Mouse (Mus musculus) left cerebral cortex, adult 8-10 months (tissue): ENCODE measurements at regions not wholly inside any gene's neighbourhood (a gene's known extent, or its start where the extent isn't known, plus 50 kb on each side); places are given as distances from the start of the nearest gene placed in this dataset.
A peak's percentile ranks its signal among the peaks of the same experiment; 100 is the strongest.
"Not testable (repeated sequence)": the region's sequence is repeated elsewhere in the genome, so short reads cannot be mapped to it uniquely, and the experiment has no call there.

Source experiments
- DNase-seq, 2 experiments: peaks; one replicate each; pipeline ENCODE4 v3.0.0; 2022; ENCODE audit warnings: low spot score in 2 of 2

DNA sequence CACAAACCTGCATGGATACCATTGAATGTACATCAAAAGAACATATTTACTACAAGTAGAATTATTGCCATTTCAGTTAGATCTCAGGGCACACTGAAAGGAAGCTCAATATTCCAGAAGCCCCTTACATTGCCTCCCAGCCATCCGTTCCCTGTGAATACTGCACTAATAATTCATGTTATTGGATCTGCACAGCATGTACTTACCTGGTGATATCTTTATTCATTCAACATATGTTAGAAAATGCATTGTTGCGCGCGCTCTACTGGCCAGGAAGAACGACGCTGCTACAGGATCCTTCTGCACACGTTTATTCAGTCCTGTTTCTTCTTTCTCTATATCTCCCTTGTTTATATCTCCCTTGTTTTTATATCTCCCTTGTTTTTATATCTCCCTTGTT is 586.3 kb upstream of the Marcks start:
- not testable (repeated sequence) for DNase-seq

DNA sequence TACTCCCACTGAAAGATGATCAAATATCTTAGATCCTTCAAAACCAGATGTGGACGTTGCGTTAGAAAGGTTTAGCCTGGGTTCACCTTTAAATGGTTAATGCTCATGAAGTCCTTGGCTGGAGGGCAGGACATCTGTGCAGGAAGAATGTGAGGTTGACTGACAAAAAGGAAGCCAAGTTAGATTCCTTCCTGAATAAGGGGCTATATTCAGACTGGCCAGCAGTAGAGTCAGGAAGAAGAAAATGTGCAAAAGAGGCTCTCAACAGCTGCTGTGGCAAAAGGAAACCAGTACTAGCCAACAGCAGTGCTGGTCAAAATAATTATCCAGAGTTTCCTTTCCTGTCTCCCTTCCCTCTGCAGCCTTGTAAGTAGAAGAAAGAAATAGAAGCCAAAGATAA is 582.0 kb upstream of the Marcks start:
- DNase-seq: no peak

DNA sequence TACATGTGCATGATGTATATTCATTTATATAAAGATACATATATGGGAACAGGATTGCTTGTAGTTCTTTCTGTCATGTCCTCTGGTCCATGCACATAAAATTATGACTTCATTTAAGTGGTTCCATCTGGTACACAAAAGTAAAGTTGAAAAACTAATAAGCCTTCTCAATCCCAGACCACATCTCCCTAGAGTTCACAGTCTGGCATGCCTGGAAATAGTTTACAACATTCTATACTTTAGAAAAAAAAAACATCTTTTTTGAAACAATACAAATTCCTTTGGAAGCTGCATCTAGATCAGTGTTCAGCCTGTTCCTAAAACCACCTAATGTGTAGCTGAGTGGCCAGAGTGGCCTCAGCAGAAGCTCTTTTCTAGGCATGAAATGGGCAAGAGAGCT is 578.2 kb upstream of the Marcks start:
- DNase-seq: no peak

DNA sequence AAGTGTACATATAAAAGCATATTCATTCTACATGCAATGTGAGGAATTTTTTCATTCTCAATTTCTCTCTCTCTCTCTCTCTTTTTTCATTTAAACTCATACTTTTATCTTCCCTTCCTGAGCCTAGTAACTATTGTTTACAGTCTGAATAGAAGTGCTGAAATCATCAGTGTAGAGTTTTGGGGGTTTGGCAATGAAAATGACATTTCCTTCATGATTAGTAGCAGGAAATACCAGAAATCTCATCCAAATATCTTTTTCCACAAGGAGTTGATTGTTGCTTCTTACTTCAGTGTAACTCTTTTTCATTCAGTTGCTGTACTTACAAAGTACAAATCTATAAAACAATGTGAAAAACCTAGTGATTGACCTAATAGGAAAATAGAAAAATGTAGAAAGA is 572.7 kb upstream of the Marcks start:
- DNase-seq: no peak

DNA sequence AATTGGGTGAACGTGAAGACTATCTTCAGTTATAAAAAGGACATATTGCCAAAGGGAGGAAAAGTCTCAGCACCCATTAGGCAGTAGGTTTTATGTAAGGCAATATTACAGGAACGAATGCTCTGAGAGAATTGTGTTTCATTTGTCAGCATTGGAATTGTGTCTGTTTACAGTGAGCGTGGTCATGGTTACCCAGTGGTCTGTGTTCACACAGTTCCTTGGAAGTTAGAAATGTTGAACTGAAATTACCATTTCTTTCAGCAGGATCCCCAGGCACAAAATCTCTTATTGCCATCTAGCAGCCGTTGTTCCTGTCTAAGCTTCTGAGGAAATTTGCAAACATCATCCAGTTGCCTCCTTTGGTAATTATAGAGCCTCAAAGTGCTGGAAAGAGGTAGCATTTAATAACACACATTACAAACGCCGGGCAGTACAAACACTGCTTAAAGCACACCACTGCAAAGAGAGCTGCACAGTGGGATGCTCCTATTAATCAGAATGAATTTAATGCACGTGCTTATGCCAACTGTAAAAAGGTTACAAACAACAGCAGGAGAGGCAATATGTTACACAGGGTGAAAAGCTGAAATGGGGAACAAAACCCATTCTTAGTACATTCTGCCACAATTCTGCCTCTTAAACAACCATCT is 555.4 kb upstream of the Marcks start:
- DNase-seq: no peak

DNA sequence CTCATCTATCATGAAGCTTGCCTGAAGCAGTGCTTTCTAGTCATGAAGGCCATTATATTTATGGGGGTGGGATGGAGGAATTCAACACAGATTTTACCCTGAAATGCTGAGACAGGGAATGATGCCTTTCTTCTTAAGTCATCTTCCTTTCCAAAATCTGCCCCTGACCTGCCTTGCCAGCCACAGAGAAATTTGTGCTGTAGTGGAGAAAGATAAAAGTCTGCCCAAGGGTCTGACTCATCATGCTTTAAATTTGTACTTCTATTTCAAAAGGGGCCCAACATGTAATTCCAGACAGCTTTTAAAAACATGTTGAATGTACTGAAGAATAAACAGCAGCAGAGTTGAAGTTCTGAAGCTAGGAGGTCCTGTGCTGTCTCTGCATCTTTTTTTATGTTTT is 554.1 kb upstream of the Marcks start:
- DNase-seq: no peak

DNA sequence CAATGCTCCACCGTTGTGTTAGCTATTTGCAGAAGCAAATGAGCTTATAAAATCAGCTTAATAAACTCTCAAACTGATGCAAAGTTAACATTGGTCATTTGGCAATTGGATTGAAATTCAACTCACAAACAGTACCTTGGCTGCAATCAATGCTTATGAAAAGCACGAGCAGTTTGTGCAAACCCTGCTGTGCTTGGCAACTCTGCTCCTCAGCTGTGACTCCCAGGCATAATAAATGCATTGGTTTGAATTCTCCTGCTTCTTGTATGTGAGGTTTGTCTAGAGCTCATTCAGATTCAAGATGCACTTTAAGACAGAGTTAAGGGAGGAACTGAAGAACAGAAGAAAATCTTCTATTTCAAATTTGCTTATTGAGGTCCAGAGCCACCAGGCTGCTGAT is 553.2 kb upstream of the Marcks start:
- peak in 1 of 2 experiments; percentile 4 for DNase-seq

DNA sequence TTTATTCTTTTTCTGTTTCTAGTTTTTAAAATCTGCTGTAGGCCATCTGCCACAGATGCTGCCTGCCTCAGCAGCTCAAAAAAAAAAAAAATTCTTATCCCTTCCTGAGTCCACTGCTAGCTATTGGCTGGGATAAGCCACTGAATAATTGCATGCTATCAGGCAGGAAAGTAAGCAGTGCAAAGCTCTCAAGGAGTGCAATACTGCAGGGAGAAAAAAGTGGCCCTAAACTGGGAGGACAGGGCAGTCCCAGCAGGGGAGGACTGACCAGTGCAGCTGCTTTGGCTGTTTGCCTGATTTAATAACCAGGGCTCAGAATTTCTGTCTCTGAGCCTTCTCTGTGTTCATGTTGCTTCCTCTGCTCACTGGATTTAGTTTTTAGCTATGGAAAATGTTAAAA is 544.4 kb upstream of the Marcks start:
- no peak for DNase-seq

DNA sequence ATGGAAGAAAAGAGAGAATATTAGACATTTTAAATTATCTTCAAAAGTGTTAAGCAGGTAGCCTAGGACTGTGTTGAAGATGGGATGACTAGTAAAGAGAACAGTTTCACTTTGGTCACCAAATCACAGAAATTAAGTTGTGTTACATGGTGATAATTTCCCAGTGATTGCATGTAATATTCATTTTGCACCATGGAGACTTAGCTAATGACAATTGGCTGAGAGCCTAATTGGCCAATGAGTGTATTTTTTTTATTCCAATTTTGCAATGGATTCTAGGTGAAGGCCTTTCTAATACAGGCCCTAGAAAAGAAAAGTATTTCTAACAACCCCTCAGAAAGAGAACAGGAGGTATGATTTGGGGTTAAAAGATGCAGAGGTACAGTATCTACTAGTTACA is 541.9 kb upstream of the Marcks start:
- no peak for DNase-seq

DNA sequence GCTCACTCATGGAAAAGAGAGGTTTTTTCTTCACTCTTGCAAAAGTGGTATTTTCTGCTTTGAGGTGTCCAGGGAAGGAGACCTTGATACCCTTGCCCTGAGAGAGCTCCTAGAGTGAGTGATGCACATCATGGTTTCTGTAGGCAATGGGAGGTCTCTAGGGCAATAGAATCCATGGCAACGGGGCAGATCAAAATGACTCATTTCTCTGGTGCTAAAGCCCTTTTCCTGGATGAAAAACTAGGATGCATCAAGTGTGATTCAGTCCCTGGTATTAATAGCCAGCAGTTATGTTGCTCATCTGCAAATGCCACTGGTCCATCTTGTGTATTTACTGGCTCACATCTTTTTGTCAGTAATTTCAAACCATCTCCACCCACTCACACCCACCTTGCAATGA is 539.1 kb upstream of the Marcks start:
- DNase-seq: no peak

DNA sequence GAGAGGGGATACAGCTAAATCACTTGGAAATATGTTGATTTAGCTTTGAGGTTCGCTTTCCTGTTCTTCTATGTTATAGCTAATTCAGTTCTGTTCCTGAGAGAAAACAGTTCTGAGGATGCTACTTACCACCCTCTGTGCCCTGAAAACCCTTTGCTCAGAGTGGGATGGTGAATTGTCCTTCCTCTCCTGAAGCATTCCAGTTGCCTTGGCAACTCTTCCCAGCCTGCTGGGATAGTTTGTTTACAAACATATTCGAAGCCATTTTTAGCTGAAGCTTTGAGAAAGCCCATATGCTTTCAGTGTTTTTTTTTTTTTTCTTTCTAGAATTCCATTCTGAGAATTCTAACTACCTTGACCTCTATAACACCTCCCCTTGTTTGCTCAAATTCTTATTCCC is 530.1 kb upstream of the Marcks start:
- no peak for DNase-seq

DNA sequence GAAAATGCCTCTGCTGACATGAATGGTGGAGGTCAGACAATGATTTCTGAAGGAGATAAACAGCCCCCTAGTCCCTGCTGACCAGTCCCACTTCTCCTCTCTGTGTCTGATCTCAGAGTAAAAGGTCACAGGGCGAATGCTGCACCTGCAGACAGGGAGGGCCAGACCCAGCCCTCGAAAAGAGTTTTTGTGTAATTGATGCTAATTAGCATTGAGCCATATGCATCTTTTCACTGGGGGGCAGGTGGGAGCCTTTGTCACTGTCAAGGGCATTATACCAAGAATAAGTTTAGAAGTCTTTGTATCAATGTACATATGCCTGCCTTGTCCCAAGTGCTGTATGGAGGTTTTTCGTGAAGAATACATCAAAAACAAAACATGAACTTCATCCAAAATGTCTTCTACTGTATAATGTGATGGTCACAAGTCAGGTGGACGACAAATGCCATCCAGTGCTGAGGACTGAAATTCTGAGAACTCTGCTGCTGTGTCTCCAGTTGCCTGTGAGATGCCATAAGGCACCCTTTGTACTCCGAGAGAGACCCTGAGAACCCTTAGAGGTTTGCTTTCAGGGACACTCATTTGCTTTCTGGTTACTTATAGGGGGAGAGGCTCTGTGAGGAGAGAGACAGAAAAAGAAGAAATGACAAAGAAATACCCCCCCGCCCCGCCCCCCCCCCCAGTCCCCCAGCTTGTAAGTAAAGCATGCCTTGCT is 528.5 kb upstream of the Marcks start:
- DNase-seq: no peak

DNA sequence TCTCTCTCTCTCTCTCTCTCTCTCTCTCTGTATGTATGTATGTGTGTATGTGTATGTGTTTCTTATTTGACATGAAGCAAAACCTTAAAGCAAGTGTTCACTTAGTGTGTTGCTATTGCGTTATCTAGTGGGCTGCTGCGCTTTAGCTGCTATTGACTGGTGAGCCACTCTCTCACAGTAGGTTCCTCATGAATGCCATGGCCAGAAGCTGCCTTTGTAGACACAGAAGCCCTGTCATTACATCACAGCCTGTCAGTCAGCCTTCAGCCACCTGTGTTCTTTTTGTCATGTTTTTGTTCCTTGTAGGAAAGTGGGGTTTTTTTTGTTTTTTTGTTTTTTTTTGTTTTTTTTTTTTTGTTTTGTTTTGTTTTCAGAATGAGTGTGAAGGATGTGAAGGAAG is 527.8 kb upstream of the Marcks start:
- no peak for DNase-seq

DNA sequence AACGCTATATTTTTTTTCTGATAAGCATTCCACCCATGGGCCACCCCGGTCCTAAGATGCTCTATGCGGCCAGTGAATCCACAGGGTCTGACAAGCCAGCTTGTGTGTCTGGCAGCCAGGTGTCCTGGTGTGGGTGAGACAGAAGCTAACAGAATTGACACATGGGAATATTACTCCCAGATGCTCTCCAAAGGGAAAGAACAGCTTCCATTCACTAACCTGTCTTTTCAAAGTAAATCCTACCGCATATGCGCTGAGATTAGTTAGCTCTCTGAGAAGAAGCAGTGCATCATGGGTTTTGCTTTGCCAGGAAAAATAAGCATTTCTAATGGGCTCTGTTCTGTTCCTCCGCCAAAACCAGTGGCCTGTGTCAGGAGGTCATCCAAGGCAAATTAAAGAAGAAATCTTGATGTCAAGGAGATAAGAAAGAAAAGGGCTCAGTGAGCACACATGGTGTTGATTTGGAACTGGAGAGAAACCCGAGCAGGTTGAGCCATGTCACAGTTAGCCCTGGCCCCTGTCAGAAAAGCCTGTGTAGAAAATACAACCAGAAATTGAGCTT is 498.4 kb upstream of the Marcks start:
- no peak for DNase-seq

DNA sequence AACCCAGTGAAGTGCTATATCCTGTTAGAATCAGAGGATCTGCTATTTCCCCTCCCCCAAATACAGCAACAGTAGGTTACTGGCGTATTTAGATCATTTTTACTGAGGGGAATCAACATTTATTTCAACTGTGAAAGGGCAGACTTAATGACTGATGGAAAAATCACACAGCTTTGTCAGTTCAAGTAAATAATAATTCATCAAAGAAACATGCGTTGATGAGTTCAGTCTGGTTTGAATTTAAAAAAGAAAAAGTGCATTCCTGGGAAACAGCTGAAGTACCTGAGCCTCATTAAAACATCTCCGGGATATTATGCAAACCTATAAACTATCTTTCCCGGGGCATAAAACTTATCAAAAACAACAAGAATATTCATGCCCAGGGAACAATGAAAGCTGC is 497.7 kb upstream of the Marcks start:
- no peak for DNase-seq

DNA sequence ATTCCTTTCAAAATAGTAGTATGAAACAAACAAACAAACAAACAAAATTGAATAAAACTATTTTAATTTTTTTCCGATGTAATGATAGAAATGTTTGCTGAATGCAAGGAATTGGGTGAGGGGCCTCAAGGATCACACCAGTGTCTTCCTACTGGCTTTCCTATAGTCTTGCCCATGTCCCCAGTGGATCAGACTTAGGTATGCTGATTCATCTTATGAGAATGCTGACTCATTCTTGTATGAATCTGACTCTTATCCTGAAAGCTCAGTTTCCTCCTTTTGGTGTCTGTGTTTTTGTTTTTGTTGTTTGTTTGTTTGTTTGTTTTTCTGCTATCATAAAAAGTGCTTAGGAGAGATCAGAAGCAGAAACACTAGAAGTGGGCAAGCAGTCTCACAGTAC is 491.7 kb upstream of the Marcks start:
- no peak for DNase-seq

DNA sequence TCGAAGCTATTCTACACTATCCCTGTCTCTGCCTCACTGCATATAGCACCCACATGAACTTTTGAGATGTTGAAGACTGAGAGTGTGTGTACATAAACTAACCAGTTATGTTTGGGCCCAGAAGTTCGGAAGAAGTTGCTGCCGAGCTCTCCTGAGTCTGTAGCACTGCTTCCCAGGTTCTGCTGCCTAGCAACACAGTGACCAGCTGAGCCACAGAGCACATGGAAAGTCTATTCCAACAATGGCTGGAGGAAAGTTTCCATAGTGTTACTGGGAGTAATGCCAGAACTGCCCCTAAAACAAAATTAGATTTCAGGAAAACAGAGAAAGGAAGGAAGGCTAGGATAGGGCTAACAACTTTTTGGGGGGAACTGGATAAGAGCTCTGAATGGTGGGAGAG is 489.2 kb upstream of the Marcks start:
- DNase-seq: no peak

DNA sequence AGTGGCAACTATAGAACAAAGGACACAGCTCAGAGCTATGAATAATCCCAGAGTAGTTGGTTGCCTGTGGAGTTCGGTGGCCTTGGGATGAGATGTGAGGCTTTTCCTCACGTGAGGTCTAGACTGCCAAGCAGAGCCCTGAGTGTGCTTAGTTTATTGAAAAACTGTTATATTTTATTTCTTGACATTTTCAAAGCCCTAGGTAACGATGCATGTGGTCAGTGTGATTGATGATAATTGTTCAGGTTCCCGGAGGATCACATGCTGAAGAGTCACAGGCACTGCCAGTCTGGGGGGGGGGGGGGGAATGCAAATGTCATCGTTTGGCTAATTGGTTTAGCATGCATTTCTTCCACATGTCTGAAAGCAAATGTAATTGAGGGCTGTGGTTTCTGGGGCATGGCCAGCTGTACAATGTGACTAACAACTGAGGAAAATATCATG is 488.1 kb upstream of the Marcks start:
- DNase-seq: no peak

DNA sequence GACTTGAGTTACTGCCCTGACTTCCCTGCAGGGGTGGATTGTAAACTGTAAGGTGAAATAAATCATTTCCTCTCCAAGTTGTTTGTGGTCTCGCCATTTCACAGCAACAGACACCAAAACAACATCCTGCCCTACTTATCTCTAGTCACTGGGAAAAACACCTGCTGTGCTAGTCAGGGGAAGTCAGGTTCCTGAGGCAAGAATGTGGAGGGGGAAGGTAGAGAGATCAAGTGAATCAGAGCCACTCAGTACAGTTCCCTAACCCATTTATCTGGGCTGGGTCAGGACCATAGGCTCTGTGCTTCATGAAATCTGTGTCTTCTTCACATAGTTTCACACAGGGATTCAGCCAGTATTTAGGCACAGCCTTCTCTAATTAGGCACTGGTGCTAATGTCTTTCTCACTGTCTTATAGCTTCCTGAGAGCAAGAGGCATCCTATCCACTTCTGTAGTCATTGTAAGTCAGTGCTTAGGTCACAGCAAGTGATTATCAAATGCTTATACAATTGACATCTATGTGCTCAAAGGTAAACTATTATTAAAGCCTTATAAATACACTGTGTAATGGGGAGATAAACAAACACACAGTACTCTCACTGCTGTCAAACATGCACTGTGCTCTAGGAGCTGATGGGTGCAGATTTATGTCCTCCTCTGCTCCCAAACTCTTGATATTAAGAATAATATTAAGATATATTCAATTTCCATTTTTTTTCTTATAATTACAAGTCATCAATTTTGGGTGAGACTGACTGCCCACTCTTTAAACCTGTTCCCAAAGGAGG is 487.4 kb upstream of the Marcks start:
- no peak for DNase-seq

DNA sequence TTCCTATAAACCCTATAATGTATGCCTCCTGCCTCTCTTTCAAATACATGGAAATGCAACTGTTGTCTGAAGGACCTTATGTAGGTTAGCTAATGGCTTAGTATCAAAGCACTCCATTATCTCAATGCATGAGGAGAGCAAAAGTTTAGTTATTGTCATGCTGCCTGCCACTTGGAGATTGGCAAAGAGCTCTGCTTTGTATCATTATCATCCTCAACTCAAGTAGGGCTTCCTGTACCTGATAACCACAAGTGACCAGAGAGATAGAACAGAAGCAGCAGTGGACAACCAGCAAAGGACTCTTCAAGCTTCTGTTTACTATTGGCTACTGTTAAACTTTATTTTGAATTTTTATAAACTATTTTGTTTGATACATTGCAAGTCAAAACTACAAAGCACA is 484.3 kb upstream of the Marcks start:
- DNase-seq: no peak

DNA sequence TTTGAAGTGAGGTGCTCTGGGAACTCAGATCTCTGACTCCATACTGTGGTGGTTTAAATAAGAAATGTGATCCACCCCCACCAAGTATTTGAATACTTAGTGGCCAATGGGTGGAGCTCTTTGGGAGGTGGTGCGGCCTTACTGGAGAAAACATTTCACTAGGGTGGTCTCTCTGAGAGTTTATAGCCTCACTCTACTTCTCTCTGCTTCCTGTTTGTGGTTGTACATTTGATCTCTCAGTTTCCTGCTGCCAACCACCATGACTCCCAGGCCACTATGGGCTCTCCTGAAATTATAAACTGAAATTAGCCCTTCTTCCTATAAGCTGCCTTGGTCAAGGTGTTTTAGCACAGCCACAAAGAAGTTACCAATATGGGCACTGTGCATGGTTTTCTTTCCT is 479.9 kb upstream of the Marcks start:
- no peak for DNase-seq

DNA sequence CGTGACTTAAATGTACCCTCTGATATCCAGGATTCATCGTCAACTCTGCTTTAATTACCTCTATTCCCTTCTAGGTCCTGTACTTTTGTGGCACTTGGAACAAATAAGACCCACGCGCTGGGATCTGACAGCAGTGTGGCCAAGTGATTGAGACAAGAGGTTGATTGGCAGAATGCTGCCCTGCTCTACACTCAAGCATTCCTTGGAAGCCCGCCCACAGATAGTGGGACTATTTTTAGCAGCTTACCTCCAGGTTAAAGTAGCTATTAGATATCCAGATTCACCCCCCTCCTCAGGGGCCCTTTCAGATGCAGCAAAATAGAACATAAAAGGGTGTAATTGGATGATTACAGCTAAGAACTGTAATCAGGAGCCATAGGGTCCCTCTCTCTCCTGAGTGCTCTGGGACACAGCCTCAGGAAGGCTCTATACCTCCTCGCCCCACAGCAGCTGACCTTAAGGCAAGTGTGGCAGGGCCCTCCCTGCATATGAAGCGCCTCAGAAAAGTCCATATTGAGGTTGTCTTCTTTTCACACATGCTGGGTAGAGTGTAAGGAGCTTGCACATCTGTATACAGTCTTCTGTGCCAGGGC is 479.1 kb upstream of the Marcks start:
- DNase-seq: no peak
